Mouse (Mus musculus) neural tube, embryonic 11.5 days (tissue): ENCODE data around the gene Pinlyp. TPM values are rescaled to one million over a fixed set of nuclear protein-coding genes. Genes with fewer than 3 reads are reported as not detected.
"Not testable (repeated sequence)": the region's sequence is repeated elsewhere in the genome, so short reads cannot be mapped to it uniquely, and the experiment has no call there.

Experiments
- ATAC-seq: fragments of 200-750 bp; cut with Nextera tagmentation; 2 replicates; pipeline ENCODE4 v1.8.0; 2017; ENCODE audit warnings: moderate number of reproducible peaks, mild to moderate bottlenecking, moderate TSS enrichment, moderate library complexity; ENCODE audit not compliant: insufficient read depth, low FRiP score, low TSS enrichment
- DNase-seq: peaks from one replicate; pipeline ENCODE4 v3.0.0-alpha.2; 2015; ENCODE audit warnings: low spot score
- H3K27ac ChIP-seq: fragments of 300-500 bp; sonication (generic); 2 replicates; pipeline ENCODE4 v1.5.1; 2014; ENCODE audit warnings: low read depth, mild to moderate bottlenecking, low read length
- H3K27me3 ChIP-seq: fragments of 300-500 bp; sonication (generic); 2 replicates; pipeline ENCODE4 v1.6.1; 2014; ENCODE audit warnings: mild to moderate bottlenecking, low read length, mixed read lengths; ENCODE audit not compliant: control insufficient read depth, insufficient read depth
- H3K36me3 ChIP-seq: fragments of 300-500 bp; sonication (generic); 2 replicates; pipeline ENCODE4 v1.6.1; 2014; ENCODE audit warnings: mild to moderate bottlenecking, low read length, moderate library complexity, mixed read lengths; ENCODE audit not compliant: control insufficient read depth, insufficient read depth
- H3K4me1 ChIP-seq: fragments of 300-500 bp; sonication (generic); 2 replicates; pipeline ENCODE4 v1.6.1; 2014; ENCODE audit warnings: low read length, mixed read lengths; ENCODE audit not compliant: control insufficient read depth, insufficient read depth
- H3K4me2 ChIP-seq: fragments of 300-500 bp; sonication (generic); 2 replicates; pipeline ENCODE4 v1.6.1; 2014; ENCODE audit warnings: low read depth, mild to moderate bottlenecking, moderate library complexity
- H3K4me3 ChIP-seq: fragments of 300-500 bp; sonication (generic); 2 replicates; pipeline ENCODE4 v1.5.1; 2014; ENCODE audit warnings: low read depth, low read length
- H3K9ac ChIP-seq: fragments of 300-500 bp; sonication (generic); 2 replicates; pipeline ENCODE4 v1.6.1; 2014; ENCODE audit warnings: mild to moderate bottlenecking, low read length
- H3K9me3 ChIP-seq: fragments of 300-500 bp; sonication (generic); 2 replicates; pipeline ENCODE4 v1.6.1; 2016; ENCODE audit warnings: low read length; ENCODE audit not compliant: control insufficient read depth
- WGBS: fragments of 180-500 bp; shearing (Covaris S2); extraction: QIAGEN DNeasy Blood & Tissue Kit; methylation state at CpG from one replicate; pipeline ENCODE4 v1.1.7; 2014; 5-methylcytosine and 5-hydroxymethylcytosine counted together
- polyA plus RNA-seq: library from polyadenylated mRNA; unstranded; fragments of >200 nt; fragmentation: Nextera tagmentation; extraction: Ambion mirVana; gene quantifications from 2 replicates; pipeline ENCODE4 v1.2.1, GENCODE M21; 2014

Gene Pinlyp
- polyA plus RNA-seq, 1 experiment from 2014 or later: not detected

DNA sequence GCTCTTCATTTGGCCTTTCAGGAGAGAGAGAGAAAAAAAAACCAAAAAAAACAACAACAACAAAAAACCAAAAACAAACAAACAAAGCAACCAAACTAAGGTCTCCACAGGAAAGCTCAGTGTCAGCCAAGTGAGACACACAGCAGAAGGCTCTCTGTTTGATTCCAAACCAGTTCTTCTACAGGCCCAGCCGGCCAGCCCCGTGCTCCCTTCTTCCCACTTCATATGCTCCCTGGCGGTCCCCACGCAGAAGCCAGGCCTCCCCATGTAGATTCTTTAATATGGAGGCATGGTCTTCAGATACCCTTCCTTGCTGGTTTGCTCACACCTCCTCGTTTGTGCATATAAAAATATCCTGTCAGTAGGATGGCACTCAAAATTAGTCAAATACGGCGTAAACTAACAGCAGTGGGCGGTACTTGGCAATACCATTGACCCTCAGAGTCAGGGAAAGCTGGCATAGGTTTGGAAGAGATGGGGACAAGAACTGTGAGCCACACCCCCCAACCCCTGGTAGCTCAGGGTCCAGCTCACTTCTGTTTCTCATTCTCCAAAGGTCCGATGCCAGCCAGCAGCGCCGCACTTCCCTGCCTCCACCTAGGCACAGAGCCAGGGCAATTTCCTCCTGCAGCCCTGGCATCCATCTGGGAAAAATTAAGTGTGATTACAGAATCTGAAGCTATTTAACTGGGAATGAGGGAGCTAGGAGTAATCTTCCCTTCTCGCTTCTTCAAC, 20.1 kb downstream of the Pinlyp start:
- DNase-seq: no peak
- no peak overlapping the region for H3K27ac ChIP-seq
- H3K36me3 ChIP-seq: no peaks in the 10 kb centered on the region
- ATAC-seq: no peak
- no peaks in the 10 kb centered on the region for H3K27me3 ChIP-seq
- H3K4me1 ChIP-seq: peaks cover 4% of the 10 kb centered on the region; the same call in 1 of the 2 replicates
- no peak overlapping the region for H3K4me3 ChIP-seq
- H3K9ac ChIP-seq: no peak overlapping the region
- H3K9me3 ChIP-seq: no peaks in the 10 kb centered on the region
- 90% methylated on average over 12 of the region's 12 CpGs for WGBS
- H3K4me2 ChIP-seq: no peak overlapping the region

DNA sequence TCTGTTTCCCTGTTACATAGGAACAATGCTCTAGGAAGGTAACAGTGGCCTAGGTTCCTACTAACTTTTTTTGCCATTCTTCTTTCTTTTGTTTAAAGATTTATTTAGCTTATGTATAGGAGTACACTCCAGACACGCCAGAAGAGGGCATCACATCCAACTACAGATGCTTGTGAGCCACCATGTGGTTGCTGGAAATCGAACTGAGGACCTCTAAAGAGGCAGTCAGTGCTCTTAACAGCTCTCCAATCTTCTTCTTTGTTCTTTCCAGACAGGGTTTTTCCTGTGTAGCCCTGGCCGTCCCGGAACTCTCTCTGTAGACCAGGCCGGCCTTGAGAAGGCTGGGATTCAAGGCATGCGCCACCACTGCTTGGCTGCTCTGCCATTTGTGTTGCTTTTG, 20.9 kb downstream of the Pinlyp start:
- H3K9me3 ChIP-seq: no peaks in the 10 kb centered on the region
- no peak overlapping the region for H3K27ac ChIP-seq
- no peaks in the 10 kb centered on the region for H3K36me3 ChIP-seq
- DNase-seq (no peak), ATAC-seq (no peak)
- H3K4me2 ChIP-seq: no peak overlapping the region
- no peak overlapping the region for H3K4me3 ChIP-seq
- H3K27me3 ChIP-seq: no peaks in the 10 kb centered on the region
- no peak overlapping the region for H3K9ac ChIP-seq
- H3K4me1 ChIP-seq: peaks cover 4% of the 10 kb centered on the region; the same call in 1 of the 2 replicates
- WGBS: 84% methylated on average over 6 of the region's 6 CpGs

DNA sequence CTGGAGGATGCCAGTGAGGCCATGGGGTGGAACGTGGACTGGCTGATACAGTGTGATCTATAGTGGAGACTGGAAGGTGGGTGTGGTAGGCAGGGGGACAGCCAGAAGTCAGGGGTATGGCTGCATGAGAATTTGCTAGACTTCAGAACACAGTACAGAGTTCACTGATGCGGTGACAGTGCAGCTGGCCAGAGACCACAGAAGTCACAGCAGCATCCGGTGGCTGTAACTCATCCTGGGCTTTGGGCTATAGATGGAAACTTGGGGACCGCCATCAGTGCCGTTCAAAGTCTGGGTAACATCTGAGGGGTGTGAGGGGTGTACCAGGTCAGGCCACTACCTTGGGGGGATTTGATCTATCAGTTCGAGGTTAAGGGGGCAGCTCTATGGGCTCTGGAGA, 22.2 kb downstream of the Pinlyp start:
- WGBS: 87% methylated on average over 6 of the region's 6 CpGs
- Histone ChIP-seq H3K36me3 (no peaks in the 10 kb centered on the region), H3K27me3 (no peaks in the 10 kb centered on the region), H3K27ac (no peak overlapping the region), H3K4me3 (no peak overlapping the region), H3K4me2 (no peak overlapping the region), H3K4me1 (no peaks in the 10 kb centered on the region), H3K9me3 (no peaks in the 10 kb centered on the region), H3K9ac (no peak overlapping the region)
- ATAC-seq (no peak), DNase-seq (no peak)

DNA sequence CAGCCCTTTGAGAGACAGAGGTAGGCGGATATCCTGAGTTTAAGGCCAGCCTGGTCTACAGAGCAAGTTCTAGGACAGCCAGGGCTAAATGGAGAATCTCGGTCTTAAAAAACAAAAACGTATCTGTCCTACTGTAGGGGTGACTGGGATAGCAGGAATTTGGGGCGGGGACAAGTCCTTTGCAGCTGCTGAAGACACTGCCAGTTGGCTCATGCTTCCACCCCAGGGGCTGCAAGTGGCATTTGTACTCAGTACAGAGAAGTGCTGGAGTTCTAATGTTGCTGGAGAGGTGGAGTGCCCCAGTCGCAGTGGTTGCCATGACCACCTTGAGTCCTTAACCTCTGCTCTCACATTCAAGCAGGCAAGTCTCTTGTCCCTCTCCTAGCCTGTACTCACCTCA, 23.1 kb downstream of the Pinlyp start:
- H3K27me3 ChIP-seq: no peaks in the 10 kb centered on the region
- H3K4me2 ChIP-seq: no peak overlapping the region
- no peaks in the 10 kb centered on the region for H3K36me3 ChIP-seq
- H3K4me3 ChIP-seq: no peak overlapping the region
- no peaks in the 10 kb centered on the region for H3K4me1 ChIP-seq
- 55% methylated on average over 5 of the region's 5 CpGs for WGBS
- H3K9me3 ChIP-seq: no peaks in the 10 kb centered on the region
- no peak overlapping the region for H3K27ac ChIP-seq
- no peak overlapping the region for H3K9ac ChIP-seq
- no peak for ATAC-seq
- no peak for DNase-seq

DNA sequence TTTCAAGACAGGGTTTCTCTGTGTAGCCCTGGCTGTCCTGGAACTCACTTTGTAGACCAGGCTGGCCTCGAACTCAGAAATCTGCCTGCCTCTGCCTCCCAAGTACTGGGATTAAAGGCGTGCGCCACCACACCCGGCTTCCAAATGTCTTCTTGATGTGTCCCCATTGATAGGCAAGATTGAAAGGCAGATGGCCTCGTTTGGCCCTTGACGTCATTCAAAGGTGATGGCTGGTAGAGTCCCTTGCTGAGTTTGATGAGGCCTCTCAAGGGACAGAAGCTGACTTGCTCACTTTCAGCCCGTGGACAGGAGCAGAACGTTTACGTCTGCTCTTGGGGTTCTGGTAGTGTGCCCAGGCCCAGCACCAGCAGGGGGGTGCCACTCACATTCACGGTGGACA, 25.9 kb downstream of the Pinlyp start:
- not testable (repeated sequence) for H3K27ac ChIP-seq, ATAC-seq, H3K4me3 ChIP-seq, DNase-seq, H3K27me3 ChIP-seq, H3K4me2 ChIP-seq, H3K9ac ChIP-seq, H3K36me3 ChIP-seq, H3K4me1 ChIP-seq, H3K9me3 ChIP-seq
- 89% methylated on average over 9 of the region's 10 CpGs for WGBS

DNA sequence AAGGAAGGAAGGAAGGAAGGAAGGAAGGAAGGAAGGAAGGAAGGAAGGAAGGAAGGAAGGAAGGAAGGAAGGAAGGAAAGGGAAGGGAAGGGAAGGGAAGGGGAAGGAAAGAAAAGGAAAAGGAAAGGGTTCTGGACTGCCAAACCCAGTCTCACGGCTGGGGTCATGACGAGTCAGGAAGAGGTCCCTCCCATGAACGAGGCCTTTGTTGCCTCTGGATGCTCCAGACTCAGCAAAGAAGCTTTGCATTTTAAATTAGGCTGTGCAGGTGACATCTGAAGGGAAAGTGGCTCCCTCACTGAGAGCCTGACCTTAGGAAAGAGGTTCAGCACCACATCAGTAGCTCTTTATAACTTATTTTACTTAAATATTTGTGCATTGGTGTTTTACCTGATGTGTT, 26.8 kb downstream of the Pinlyp start:
- Histone ChIP-seq H3K9ac (no peak overlapping the region), H3K4me1 (no peaks in the 10 kb centered on the region), H3K9me3 (no peaks in the 10 kb centered on the region), H3K4me2 (no peak overlapping the region), H3K27me3 (no peaks in the 10 kb centered on the region), H3K4me3 (no peak overlapping the region), H3K36me3 (0 out of 2 replicates have a peak, but pooled peaks cover 2% of the 10 kb centered on the region), H3K27ac (no peak overlapping the region)
- DNase-seq (no peak), ATAC-seq (no peak)
- WGBS: 53% methylated on average over 3 of the region's 3 CpGs

DNA sequence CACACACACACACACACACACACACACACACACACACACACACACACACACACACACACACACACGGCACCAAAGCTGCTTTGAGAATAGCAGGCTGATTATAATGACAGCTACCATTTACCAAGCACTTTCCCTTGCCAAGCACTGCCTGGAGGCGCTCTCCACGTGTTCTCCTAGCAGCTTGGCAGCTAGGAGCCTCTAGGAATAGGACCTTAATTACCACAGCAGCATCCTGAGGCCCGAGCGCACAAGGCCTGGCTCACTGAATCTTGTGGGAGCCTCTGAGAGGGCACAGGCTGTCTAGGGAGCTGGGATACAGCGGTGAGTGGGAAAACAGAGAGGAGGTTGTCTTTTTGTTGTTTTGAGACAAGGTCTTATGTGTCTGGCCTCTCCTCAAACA, 28.3 kb downstream of the Pinlyp start:
- H3K9me3 ChIP-seq: no peaks in the 10 kb centered on the region
- 0 out of 2 replicates have a peak, but pooled peaks cover 2% of the 10 kb centered on the region for H3K36me3 ChIP-seq
- H3K4me1 ChIP-seq: no peaks in the 10 kb centered on the region
- H3K4me3 ChIP-seq: no peak overlapping the region
- H3K9ac ChIP-seq: no peak overlapping the region
- WGBS: 60% methylated on average over 6 of the region's 6 CpGs
- DNase-seq (no peak), ATAC-seq (no peak)
- no peak overlapping the region for H3K4me2 ChIP-seq
- H3K27me3 ChIP-seq: no peaks in the 10 kb centered on the region
- H3K27ac ChIP-seq: no peak overlapping the region

DNA sequence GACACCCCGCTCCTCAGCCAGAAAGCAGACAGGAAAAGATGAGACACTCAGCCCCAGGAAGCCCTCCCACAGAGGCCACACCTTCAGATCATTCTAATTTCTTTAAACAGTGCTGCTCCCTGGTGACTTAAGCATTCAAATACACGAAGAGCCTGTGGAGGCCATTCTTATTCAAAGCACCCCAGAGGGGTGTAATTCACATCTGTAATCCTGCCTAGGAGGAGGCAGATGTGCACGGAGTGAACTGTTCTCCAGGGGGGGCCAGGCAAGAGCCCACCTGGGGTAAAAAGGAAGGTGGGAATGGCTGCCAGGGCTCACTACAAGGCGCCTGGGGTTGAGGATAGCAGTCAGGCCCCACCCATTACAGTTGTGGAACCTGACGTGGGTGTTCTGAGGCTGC, 28.8 kb downstream of the Pinlyp start:
- H3K27me3 ChIP-seq: no peaks in the 10 kb centered on the region
- 0 out of 2 replicates have a peak, but pooled peaks cover 4% of the 10 kb centered on the region for H3K36me3 ChIP-seq
- no peaks in the 10 kb centered on the region for H3K9me3 ChIP-seq
- H3K4me3 ChIP-seq: no peak overlapping the region
- WGBS: 34% methylated on average over 5 of the region's 5 CpGs
- H3K27ac ChIP-seq: no peak overlapping the region
- no peak for DNase-seq
- H3K4me2 ChIP-seq: no peak overlapping the region
- no peak overlapping the region for H3K9ac ChIP-seq
- ATAC-seq: no peak
- no peaks in the 10 kb centered on the region for H3K4me1 ChIP-seq

DNA sequence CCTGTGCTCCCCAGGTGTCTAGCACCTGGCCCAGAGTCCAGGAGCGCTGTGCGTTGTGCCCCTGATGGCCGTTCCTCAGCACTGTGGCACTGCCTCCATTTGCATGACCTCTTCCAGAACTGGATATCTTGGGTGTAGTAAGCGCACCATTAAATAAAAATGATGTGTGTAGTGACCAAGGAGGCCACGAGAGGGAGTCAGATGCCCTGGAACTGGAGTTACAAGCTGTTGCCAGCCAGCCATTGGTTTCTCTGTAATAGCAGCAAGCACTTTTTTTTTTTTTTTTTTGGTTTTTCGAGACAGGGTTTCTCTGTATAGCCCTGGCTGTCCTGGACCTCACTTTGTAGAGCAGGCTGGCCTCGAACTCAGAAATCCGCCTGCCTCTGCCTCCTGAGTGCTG, 29.6 kb downstream of the Pinlyp start:
- 66% methylated on average over 8 of the region's 8 CpGs for WGBS
- not testable (repeated sequence) for H3K4me2 ChIP-seq, ATAC-seq, H3K4me3 ChIP-seq, H3K9me3 ChIP-seq, H3K9ac ChIP-seq, H3K36me3 ChIP-seq, H3K27ac ChIP-seq, H3K27me3 ChIP-seq, DNase-seq, H3K4me1 ChIP-seq
